Mouse (Mus musculus) megakaryocyte-erythroid progenitor cell, adult 5-6 weeks (primary cell): ENCODE results near the gene B4galnt4. TPM values are rescaled to one million over a fixed set of nuclear protein-coding genes. Genes with fewer than 3 reads are reported as not detected.

Experiments
- ATAC-seq: replicated peaks from 2 replicates; pipeline ENCODE4 v1.8.0; 2016; ENCODE audit warnings: mild to moderate bottlenecking, inconsistent platforms; ENCODE audit not compliant: severe bottlenecking, poor library complexity, low FRiP score, low TSS enrichment
- total RNA-seq, 2 experiments: library from RNA; stranded (forward) in 1 of 2; stranded (reverse) in 1 of 2; fragments of 200-1000, 215-1000 nt in 1 of 2; fragments of >200 nt in 1 of 2; fragmentation: Nextera tagmentation in 1 of 2; gene quantifications; 2 replicates each; pipeline ENCODE4 v1.2.3; 2014 to 2017

B4galnt4 gene
- total RNA-seq, 2 experiments from 2014 or later = 0.70 TPM; not detected in 1

DNA sequence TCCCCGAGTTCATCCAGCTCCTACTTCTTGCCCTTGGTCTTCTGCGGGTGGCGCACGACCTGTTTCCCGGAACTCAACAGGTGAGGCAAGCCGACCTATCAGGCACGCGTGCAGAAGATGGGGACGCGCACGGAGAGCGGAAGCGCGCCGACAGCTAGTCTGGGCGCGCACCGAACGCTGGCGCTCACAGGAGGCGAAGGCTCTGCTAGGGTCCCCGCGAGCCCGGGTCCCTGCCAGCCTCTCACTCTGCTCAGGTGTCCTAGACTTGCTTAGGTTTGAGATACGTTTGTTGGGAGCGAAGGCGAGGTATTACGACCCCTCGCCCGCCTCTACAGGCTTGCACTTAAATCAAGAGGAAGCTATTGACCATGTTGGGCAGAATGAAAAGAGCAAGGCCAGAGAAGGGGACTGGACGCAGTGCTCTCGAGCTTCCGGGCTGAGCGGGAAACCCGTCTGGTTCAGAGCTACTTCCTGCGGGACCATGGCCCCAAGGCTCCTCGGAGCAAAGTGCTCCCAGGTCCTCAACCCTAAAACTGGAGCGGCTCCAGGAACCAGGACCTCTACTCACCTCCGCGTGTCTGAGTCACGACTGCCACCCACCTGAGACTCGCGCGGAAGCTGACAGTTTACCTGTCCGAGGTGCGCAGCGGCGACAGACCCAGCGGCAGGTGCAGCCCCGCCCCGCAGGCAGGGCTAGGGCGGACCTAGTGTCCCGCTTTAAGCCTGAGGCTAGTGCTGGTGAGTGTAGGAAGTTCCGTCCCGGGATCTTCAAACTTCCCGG is 39.2 kb downstream of the B4galnt4 start, which contains the start of gene Sigirr:
Sigirr (minus strand) TSS at position 662 of the 781 bp plus-strand sequence.
- 0 out of 2 replicates have a peak, but pooled peaks have one; percentile 24 for ATAC-seq

DNA sequence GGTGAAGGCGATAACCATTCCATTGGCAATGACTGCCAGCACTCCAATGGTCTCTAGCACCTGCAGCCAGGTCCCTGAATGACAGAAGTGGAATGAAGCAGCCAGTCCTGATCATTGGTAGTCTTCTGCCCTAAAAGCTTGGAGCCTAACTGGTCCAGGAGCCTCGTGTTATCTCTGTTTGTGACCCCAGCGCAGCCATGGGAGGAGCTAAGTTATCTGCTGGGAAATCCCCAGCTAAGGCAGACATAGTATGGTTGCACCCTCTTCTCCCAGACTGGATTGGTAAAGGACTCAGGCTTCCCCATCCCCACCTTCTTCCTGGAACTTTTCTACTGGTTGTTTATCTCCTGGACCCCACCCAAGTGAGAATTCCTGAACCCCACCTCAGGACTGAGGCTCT is 42.3 kb downstream of the B4galnt4 start:
- ATAC-seq = peak; percentile 77

DNA sequence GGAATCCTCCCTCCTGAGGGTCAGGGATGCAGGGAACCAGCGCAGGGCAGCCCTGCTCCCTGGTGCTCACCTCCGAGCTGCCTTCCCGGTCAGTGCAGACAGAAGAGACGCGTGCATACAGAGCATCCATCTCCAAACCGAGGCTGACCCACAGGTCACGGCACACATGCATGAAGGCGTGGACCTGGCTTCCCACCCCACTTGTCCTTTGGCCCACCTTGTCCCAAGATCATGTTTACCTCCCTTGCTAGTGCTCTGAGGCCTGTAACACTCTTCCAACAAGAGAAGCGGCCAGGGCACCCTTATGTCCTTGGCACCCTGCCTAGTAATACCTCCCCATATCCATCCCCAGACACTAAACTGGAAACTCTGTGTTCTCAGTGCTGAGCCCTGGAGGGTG is 55.0 kb downstream of the B4galnt4 start:
- no peak for ATAC-seq

DNA sequence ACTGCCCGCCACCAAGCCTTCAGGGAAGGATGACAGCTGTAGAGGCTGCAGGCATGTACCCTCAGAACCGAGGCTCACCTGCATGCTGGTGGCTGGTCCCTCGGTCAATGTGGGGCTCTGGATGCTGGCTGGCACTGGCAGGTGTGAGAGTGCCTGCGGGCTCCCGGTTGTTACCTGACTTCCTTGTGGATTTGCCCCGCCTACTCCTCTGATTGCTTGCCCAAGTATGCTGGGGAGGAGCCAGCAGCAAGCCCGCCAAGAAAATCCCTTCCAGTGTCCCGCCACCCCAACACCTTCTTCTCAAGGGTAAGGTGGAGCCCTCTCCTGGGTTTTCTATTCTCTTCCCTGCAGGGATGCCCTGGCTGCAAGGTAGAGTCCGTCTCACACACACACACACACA is 56.7 kb downstream of the B4galnt4 start, which contains the start of gene Ano9:
Ano9 (minus strand) TSS at position 171 of the 400 bp plus-strand sequence.
- no peak for ATAC-seq

DNA sequence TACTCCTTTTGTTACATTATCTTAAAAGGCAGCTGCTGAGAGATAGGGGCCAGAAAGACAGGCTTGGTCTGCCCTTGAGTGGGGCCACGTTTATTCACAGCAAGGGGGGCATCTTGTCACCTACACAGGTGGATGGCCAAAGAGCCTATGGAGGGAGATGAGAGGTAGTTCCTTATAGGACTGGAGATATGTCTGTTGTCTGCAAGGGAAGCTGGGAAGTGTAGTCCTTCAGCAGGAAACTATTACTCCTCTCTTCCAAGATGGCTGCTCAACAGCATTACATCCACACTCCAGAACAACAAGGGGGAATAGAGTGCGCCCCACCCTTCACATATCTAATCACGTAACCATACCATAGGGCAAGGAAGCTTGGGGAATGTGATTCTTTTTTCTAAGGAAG is 58.6 kb downstream of the B4galnt4 start:
- no peak for ATAC-seq

DNA sequence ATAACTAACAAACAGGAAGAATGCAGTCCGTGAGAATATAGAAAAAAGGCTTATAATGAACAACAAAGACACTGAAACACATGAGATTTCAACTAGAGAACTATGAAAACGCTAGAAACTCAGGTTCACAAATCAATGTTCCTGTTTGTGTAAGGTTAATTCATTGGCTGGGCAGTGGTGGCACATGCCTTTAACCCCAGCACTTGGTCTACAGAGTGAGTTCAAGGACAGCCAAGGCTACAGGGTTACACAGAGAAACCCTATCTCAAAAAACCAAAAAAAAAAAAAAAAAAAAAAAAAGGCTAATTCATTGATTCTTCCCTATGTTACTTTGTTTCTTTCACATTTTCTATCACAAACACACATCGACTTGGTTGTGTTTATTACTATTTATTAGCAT is 59.7 kb downstream of the B4galnt4 start:
- no peak for ATAC-seq

DNA sequence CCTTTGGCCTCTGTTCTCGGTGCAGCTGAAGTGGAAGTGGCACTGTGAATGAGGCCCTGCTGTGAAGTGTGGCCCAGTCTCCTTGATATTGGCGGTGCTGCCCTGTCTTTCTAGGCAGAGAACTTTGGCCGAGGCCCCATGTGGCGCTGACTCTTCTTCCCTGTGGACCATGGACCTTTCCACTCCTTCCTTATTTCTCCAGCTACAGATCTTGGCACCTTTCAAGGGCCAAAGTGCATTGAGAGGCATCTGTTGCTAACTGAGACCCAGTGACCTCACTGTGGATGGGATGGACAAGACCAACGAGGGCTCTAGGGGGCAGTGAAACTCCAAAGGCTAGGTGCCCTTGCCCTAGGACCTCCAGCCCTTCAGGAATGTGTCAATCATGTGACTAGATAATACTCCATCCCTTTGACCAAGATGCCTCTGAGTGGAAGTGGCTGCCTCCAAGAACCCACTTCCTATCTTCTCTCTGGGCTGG is 60.2 kb downstream of the B4galnt4 start:
- ATAC-seq = no peak

Other genes starting within 250 kb of the B4galnt4 start
Only the 30 nearest of the 33 such genes appear.
- gene Scgb1c1, start 215.6 kb upstream of the B4galnt4 start, total RNA-seq (2014; fragmentation: Nextera tagmentation) = not detected in 2 replicates
- gene Scgb1c1, start 215.6 kb upstream of the B4galnt4 start, total RNA-seq (2017) = not detected in 2 replicates
- gene Odf3, start 213.3 kb upstream of the B4galnt4 start, total RNA-seq (2014; fragmentation: Nextera tagmentation) = not detected in 2 replicates
- gene Odf3, start 213.3 kb upstream of the B4galnt4 start, total RNA-seq (2017) = not detected in 2 replicates
- gene Gm45785, start 204.8 kb upstream of the B4galnt4 start, total RNA-seq (2014; fragmentation: Nextera tagmentation) = not detected in 2 replicates
- 3.0 TPM in 1 of 2 replicates, not detected in the other for gene Gm45785, start 204.8 kb upstream of the B4galnt4 start, total RNA-seq (2017)
- 30.0 and 44.3 TPM in 2 replicates for gene Ric8a, start 204.1 kb upstream of the B4galnt4 start, total RNA-seq (2014; fragmentation: Nextera tagmentation)
- gene Ric8a, start 204.1 kb upstream of the B4galnt4 start, total RNA-seq (2017) = 19.2 and 27.5 TPM in 2 replicates
- 12.9 and 14.5 TPM in 2 replicates for gene Bet1l, start 203.5 kb upstream of the B4galnt4 start, total RNA-seq (2014; fragmentation: Nextera tagmentation)
- gene Bet1l, start 203.5 kb upstream of the B4galnt4 start, total RNA-seq (2017) = 12.8 and 16.1 TPM in 2 replicates
- 86.3 and 118 TPM in 2 replicates for gene Psmd13, start 179.1 kb upstream of the B4galnt4 start, total RNA-seq (2014; fragmentation: Nextera tagmentation)
- 169 and 203 TPM in 2 replicates for gene Psmd13, start 179.1 kb upstream of the B4galnt4 start, total RNA-seq (2017)
- 27.7 and 32.4 TPM in 2 replicates for gene Sirt3, start 178.8 kb upstream of the B4galnt4 start, total RNA-seq (2014; fragmentation: Nextera tagmentation)
- 18.2 and 23.4 TPM in 2 replicates for gene Sirt3, start 178.8 kb upstream of the B4galnt4 start, total RNA-seq (2017)
- not detected in 2 replicates for gene Cox8b, start 160.7 kb upstream of the B4galnt4 start, total RNA-seq (2014; fragmentation: Nextera tagmentation)
- gene Cox8b, start 160.7 kb upstream of the B4galnt4 start, total RNA-seq (2017) = not detected in 2 replicates
- 0.52 TPM in 1 of 2 replicates, not detected in the other for gene Nlrp6, start 140.2 kb upstream of the B4galnt4 start, total RNA-seq (2014; fragmentation: Nextera tagmentation)
- gene Nlrp6, start 140.2 kb upstream of the B4galnt4 start, total RNA-seq (2017) = not detected in 2 replicates
- gene Pgghg, start 119.7 kb upstream of the B4galnt4 start, total RNA-seq (2014; fragmentation: Nextera tagmentation) = 12.2 and 18.7 TPM in 2 replicates
- gene Pgghg, start 119.7 kb upstream of the B4galnt4 start, total RNA-seq (2017) = 6.1 and 7.2 TPM in 2 replicates
- gene Ifitm5, start 110.8 kb upstream of the B4galnt4 start, total RNA-seq (2014; fragmentation: Nextera tagmentation) = 0.55 TPM in 1 of 2 replicates, not detected in the other
- gene Ifitm5, start 110.8 kb upstream of the B4galnt4 start, total RNA-seq (2017) = 2.4 TPM in 1 of 2 replicates, not detected in the other
- gene Gm45717, start 105.2 kb upstream of the B4galnt4 start, total RNA-seq (2014; fragmentation: Nextera tagmentation) = not detected in 2 replicates
- not detected in 2 replicates for gene Gm45717, start 105.2 kb upstream of the B4galnt4 start, total RNA-seq (2017)
- 285 and 292 TPM in 2 replicates for gene Ifitm2, start 105.1 kb upstream of the B4galnt4 start, total RNA-seq (2014; fragmentation: Nextera tagmentation)
- gene Ifitm2, start 105.1 kb upstream of the B4galnt4 start, total RNA-seq (2017) = 265 and 278 TPM in 2 replicates
- 37.2 and 54.3 TPM in 2 replicates for gene Ifitm1, start 93.9 kb upstream of the B4galnt4 start, total RNA-seq (2014; fragmentation: Nextera tagmentation)
- gene Ifitm1, start 93.9 kb upstream of the B4galnt4 start, total RNA-seq (2017) = 20.9 and 50.8 TPM in 2 replicates
- gene Ifitm3, start 50.3 kb upstream of the B4galnt4 start, total RNA-seq (2014; fragmentation: Nextera tagmentation) = 53.9 and 67.3 TPM in 2 replicates
- gene Ifitm3, start 50.3 kb upstream of the B4galnt4 start, total RNA-seq (2017) = 54.1 and 55.3 TPM in 2 replicates
- gene Ifitm6, start 43.2 kb upstream of the B4galnt4 start, total RNA-seq (2014; fragmentation: Nextera tagmentation) = not detected in 2 replicates
- 25.3 TPM in 1 of 2 replicates, not detected in the other for gene Ifitm6, start 43.2 kb upstream of the B4galnt4 start, total RNA-seq (2017)
- not detected in 2 replicates for gene Gm17387, start 32.0 kb upstream of the B4galnt4 start, total RNA-seq (2014; fragmentation: Nextera tagmentation)
- gene Gm17387, start 32.0 kb upstream of the B4galnt4 start, total RNA-seq (2017) = not detected in 2 replicates
- gene Pkp3, start 17.1 kb downstream of the B4galnt4 start, total RNA-seq (2014; fragmentation: Nextera tagmentation) = 0.17 and 11.2 TPM in 2 replicates
- 2.8 TPM in 1 of 2 replicates, not detected in the other for gene Pkp3, start 17.1 kb downstream of the B4galnt4 start, total RNA-seq (2017)
- 14.0 and 24.8 TPM in 2 replicates for gene Sigirr, start 39.5 kb downstream of the B4galnt4 start, total RNA-seq (2014; fragmentation: Nextera tagmentation)
- gene Sigirr, start 39.5 kb downstream of the B4galnt4 start, total RNA-seq (2017) = 7.1 and 13.0 TPM in 2 replicates
- gene Ano9, start 56.7 kb downstream of the B4galnt4 start, total RNA-seq (2014; fragmentation: Nextera tagmentation) = not detected in 2 replicates
- gene Ano9, start 56.7 kb downstream of the B4galnt4 start, total RNA-seq (2017) = not detected in 2 replicates
- 59.0 and 64.0 TPM in 2 replicates for gene Ptdss2, start 61.3 kb downstream of the B4galnt4 start, total RNA-seq (2014; fragmentation: Nextera tagmentation)
- 14.0 and 21.1 TPM in 2 replicates for gene Ptdss2, start 61.3 kb downstream of the B4galnt4 start, total RNA-seq (2017)
- gene Rnh1, start 111.8 kb downstream of the B4galnt4 start, total RNA-seq (2014; fragmentation: Nextera tagmentation) = 43.7 and 54.2 TPM in 2 replicates
- gene Rnh1, start 111.8 kb downstream of the B4galnt4 start, total RNA-seq (2017) = 20.7 and 30.4 TPM in 2 replicates
- gene Hras, start 132.9 kb downstream of the B4galnt4 start, total RNA-seq (2014; fragmentation: Nextera tagmentation) = 73.1 and 108 TPM in 2 replicates
- gene Hras, start 132.9 kb downstream of the B4galnt4 start, total RNA-seq (2017) = 30.1 and 48.6 TPM in 2 replicates
- gene Lrrc56, start 133.1 kb downstream of the B4galnt4 start, total RNA-seq (2014; fragmentation: Nextera tagmentation) = 4.3 and 6.1 TPM in 2 replicates
- 0.28 and 0.88 TPM in 2 replicates for gene Lrrc56, start 133.1 kb downstream of the B4galnt4 start, total RNA-seq (2017)
- not detected in 2 replicates for gene Lmntd2, start 153.0 kb downstream of the B4galnt4 start, total RNA-seq (2014; fragmentation: Nextera tagmentation)
- not detected in 2 replicates for gene Lmntd2, start 153.0 kb downstream of the B4galnt4 start, total RNA-seq (2017)
- 3.1 and 6.4 TPM in 2 replicates for gene Rassf7, start 154.8 kb downstream of the B4galnt4 start, total RNA-seq (2014; fragmentation: Nextera tagmentation)
- 3.4 and 4.6 TPM in 2 replicates for gene Rassf7, start 154.8 kb downstream of the B4galnt4 start, total RNA-seq (2017)
- gene Phrf1, start 167.7 kb downstream of the B4galnt4 start, total RNA-seq (2014; fragmentation: Nextera tagmentation) = 114 and 119 TPM in 2 replicates
- gene Phrf1, start 167.7 kb downstream of the B4galnt4 start, total RNA-seq (2017) = 53.9 and 79.3 TPM in 2 replicates
- gene Irf7, start 205.4 kb downstream of the B4galnt4 start, total RNA-seq (2014; fragmentation: Nextera tagmentation) = 6.4 and 27.5 TPM in 2 replicates
- 9.7 and 9.9 TPM in 2 replicates for gene Irf7, start 205.4 kb downstream of the B4galnt4 start, total RNA-seq (2017)
- not detected in 2 replicates for gene Cdhr5, start 215.7 kb downstream of the B4galnt4 start, total RNA-seq (2014; fragmentation: Nextera tagmentation)
- gene Cdhr5, start 215.7 kb downstream of the B4galnt4 start, total RNA-seq (2017) = not detected in 2 replicates
- not detected in 2 replicates for gene Sct, start 218.0 kb downstream of the B4galnt4 start, total RNA-seq (2014; fragmentation: Nextera tagmentation)
- not detected in 2 replicates for gene Sct, start 218.0 kb downstream of the B4galnt4 start, total RNA-seq (2017)